Mouse (Mus musculus) CH12.LX (cell line): ENCODE results near the gene Rab43. TPM values are rescaled to one million over a fixed set of nuclear protein-coding genes. Genes with fewer than 3 reads are reported as not detected.
A peak's percentile ranks its signal among the peaks of the same experiment; 100 is the strongest.

ENCODE experiments used
- DNase-seq: peaks from one replicate; pipeline ENCODE4 v3.0.0-alpha.2; 2013; ENCODE audit errors: extremely low read depth
- H3K27ac ChIP-seq: 2 replicates; pipeline ENCODE4 v1.5.1; 2012; ENCODE audit warnings: low read depth, mild to moderate bottlenecking, control low read depth, moderate library complexity; ENCODE audit not compliant: insufficient read depth
- H3K27me3 ChIP-seq: replicated peaks from 2 replicates; pipeline ENCODE3; 2012; ENCODE audit warnings: inconsistent platforms
- H3K36me3 ChIP-seq, 2 experiments: replicated peaks in 1 of 2; 2 replicates each; pipeline versions ENCODE3 to v1.6.1; 2012; ENCODE audit warnings: inconsistent platforms in 1 of 2, low read length in 1 of 2, mild to moderate bottlenecking in 1 of 2, mixed read lengths in 1 of 2, moderate library complexity in 1 of 2; ENCODE audit not compliant: control insufficient read depth in 1 of 2, insufficient read depth in 1 of 2
- H3K4me1 ChIP-seq, 2 experiments: 2 replicates each; pipeline ENCODE4 v1.6.1; 2012; ENCODE audit warnings: inconsistent platforms in 1 of 2, moderate library complexity in 1 of 2; ENCODE audit not compliant: insufficient read depth in 2 of 2, control insufficient read depth in 1 of 2
- H3K4me2 ChIP-seq: 2 replicates; pipeline ENCODE4 v1.6.1; 2012; ENCODE audit warnings: low read depth, mild to moderate bottlenecking, control low read depth; ENCODE audit not compliant: poor library complexity, insufficient read depth, severe bottlenecking
- H3K4me3 ChIP-seq, 3 experiments: fragments of 150-350 bp in 1 of 3; sonication (generic) in 1 of 3; replicated peaks in 1 of 3; 2 replicates each; pipeline versions ENCODE3 to v1.5.1; 2011 to 2012; ENCODE audit warnings: low read depth in 2 of 3, low read length in 2 of 3, mild to moderate bottlenecking in 2 of 3, moderate library complexity in 2 of 3, control low read depth in 1 of 3, improper control_type of control experiment in 1 of 3, inconsistent platforms in 1 of 3, mixed read lengths in 1 of 3; ENCODE audit not compliant: poor library complexity in 1 of 3
- H3K79me2 ChIP-seq: replicated peaks from 2 replicates; pipeline ENCODE4 v1.6.1; 2012; ENCODE audit warnings: mild to moderate bottlenecking, moderate library complexity; ENCODE audit not compliant: control insufficient read depth, poor library complexity, insufficient read depth, severe bottlenecking; ENCODE audit errors: extremely low read depth
- H3K9ac ChIP-seq: 2 replicates; pipeline ENCODE4 v1.6.1; 2012; ENCODE audit warnings: low read depth, mild to moderate bottlenecking, control low read depth, moderate library complexity; ENCODE audit not compliant: insufficient read depth
- H3K9me3 ChIP-seq: replicated peaks from 2 replicates; pipeline ENCODE3; 2012; ENCODE audit warnings: low read length, inconsistent platforms, mixed read lengths
- CHD1 ChIP-seq: IDR thresholded peaks from 2 replicates; pipeline ENCODE4 v1.6.1; 2012; ENCODE audit warnings: low read depth, low read length, improper control_type of control experiment, inconsistent platforms
- CHD2 ChIP-seq: IDR thresholded peaks from 2 replicates; pipeline ENCODE4 v1.6.1; 2011; ENCODE audit warnings: low read length, improper control_type of control experiment
- CTCF ChIP-seq, 2 experiments: IDR thresholded peaks in 1 of 2; conservative IDR thresholded peaks in 1 of 2; 2 replicates each; pipeline ENCODE4 v1.5.1; 2011 to 2012; ENCODE audit warnings: low read depth in 2 of 2, low read length in 2 of 2, improper control_type of control experiment in 1 of 2, inconsistent platforms in 1 of 2, mild to moderate bottlenecking in 1 of 2, moderate library complexity in 1 of 2
- E2F4 ChIP-seq: IDR thresholded peaks from 2 replicates; pipeline ENCODE4 v1.6.1; 2011; ENCODE audit warnings: low read depth, low read length, improper control_type of control experiment; ENCODE audit not compliant: insufficient replicate concordance
- ETS1 ChIP-seq: conservative IDR thresholded peaks from 2 replicates; pipeline ENCODE4 v1.6.1; 2012; ENCODE audit warnings: low read depth, mild to moderate bottlenecking, inconsistent platforms, low read length, improper control_type of control experiment, moderate library complexity
- GABPA ChIP-seq: IDR thresholded peaks from 2 replicates; pipeline ENCODE4 v1.6.1; 2012; ENCODE audit warnings: low read depth, low read length, improper control_type of control experiment, inconsistent platforms; ENCODE audit not compliant: insufficient replicate concordance
- JUN ChIP-seq: IDR thresholded peaks from 2 replicates; pipeline ENCODE4 v1.6.1; 2011; ENCODE audit warnings: low read depth, mild to moderate bottlenecking, low read length, improper control_type of control experiment, moderate library complexity; ENCODE audit not compliant: insufficient read depth
- JUND ChIP-seq: conservative IDR thresholded peaks from 2 replicates; pipeline ENCODE4 v1.6.1; 2011; ENCODE audit warnings: low read depth, low read length, improper control_type of control experiment
- MXI1 ChIP-seq: IDR thresholded peaks from 2 replicates; pipeline ENCODE4 v1.6.1; 2011; ENCODE audit warnings: mild to moderate bottlenecking, low read depth, low read length, improper control_type of control experiment
- MYC ChIP-seq: IDR thresholded peaks from 2 replicates; pipeline ENCODE4 v1.6.1; 2011; ENCODE audit warnings: low read depth, mild to moderate bottlenecking, improper control_type of control experiment, low read length
- NELFE ChIP-seq: IDR thresholded peaks from 2 replicates; pipeline ENCODE4 v1.6.1; 2011; ENCODE audit warnings: low read depth, low read length, improper control_type of control experiment
- NRF1 ChIP-seq: IDR thresholded peaks from 2 replicates; pipeline ENCODE4 v1.6.1; 2014; ENCODE audit warnings: low read depth, mild to moderate bottlenecking, inconsistent platforms, low read length, improper control_type of control experiment, moderate library complexity
- PAX5 ChIP-seq: IDR thresholded peaks from 2 replicates; pipeline ENCODE4 v1.6.1; 2012; ENCODE audit warnings: low read length, inconsistent platforms, mixed read lengths
- POLR2AphosphoS2 ChIP-seq: IDR thresholded peaks from 2 replicates; pipeline ENCODE4 v1.6.1; 2011; ENCODE audit warnings: low read depth, low read length, improper control_type of control experiment
- RAD21 ChIP-seq: IDR thresholded peaks from 2 replicates; pipeline ENCODE4 v1.6.1; 2011; ENCODE audit warnings: low read depth, mild to moderate bottlenecking, low read length, improper control_type of control experiment, moderate library complexity
- RCOR1 ChIP-seq: conservative IDR thresholded peaks from 2 replicates; pipeline ENCODE4 v1.6.1; 2012; ENCODE audit warnings: low read depth, mild to moderate bottlenecking, inconsistent platforms, low read length, improper control_type of control experiment
- SIN3A ChIP-seq: IDR thresholded peaks from 2 replicates; pipeline ENCODE4 v1.6.1; 2012; ENCODE audit warnings: low read length, improper control_type of control experiment, inconsistent platforms
- USF2 ChIP-seq: conservative IDR thresholded peaks from 2 replicates; pipeline ENCODE4 v1.6.1; 2011; ENCODE audit warnings: low read depth, low read length, improper control_type of control experiment
- ZMIZ1 ChIP-seq: IDR thresholded peaks from 2 replicates; pipeline ENCODE4 v1.6.1; 2012; ENCODE audit warnings: low read depth, mild to moderate bottlenecking, inconsistent platforms, low read length, improper control_type of control experiment
- dilution Hi-C: fragments of 300-500 bp; cut with MboI; formaldehyde crosslinking; loops from 2 replicates; pipeline ENCODE4 v1.14.3; 2020; ENCODE audit warnings: low sequenced_read_pairs; ENCODE audit not compliant: extremely low pct_unique_long_range_greater_than_20kb, extremely low pct_ligation_motif_present
- in situ Hi-C: fragments of 300-500 bp; cut with MboI; formaldehyde crosslinking; loops from 3 replicates; pipeline ENCODE4 v1.14.3; 2019; ENCODE audit warnings: low sequenced_read_pairs, low pct_ligation_motif_present, low pct_unique_long_range_greater_than_20kb, mixed read lengths
- polyA plus RNA-seq: library from polyadenylated mRNA; unstranded; fragments of >175 nt; gene quantifications from 2 replicates; pipeline ENCODE4 v1.2.1, GENCODE M21; 2012; ENCODE audit warnings: low read depth; ENCODE audit not compliant: insufficient read length
- total RNA-seq, 2 experiments: library from RNA; depleted of rRNA; stranded (reverse); fragments of 300-350 nt in 1 of 2; fragments of >200 nt in 1 of 2; gene quantifications; 2 replicates each; pipeline ENCODE4 v1.2.3; 2012 to 2014

The Rab43 gene
- total and polyA plus RNA-seq, 3 experiments, result 4.3 to 23.4 (median 10.3) TPM

- H3K36me3 ChIP-seq, result peaks cover 6 to 27% of the 10 kb centered on the region in 2 experiments
- H3K9ac ChIP-seq, result no peak overlapping the region
- H3K9me3 ChIP-seq, result no peaks in the 10 kb centered on the region
- peaks cover 14 to 51% of the 10 kb centered on the region in 2 experiments for H3K4me1 ChIP-seq
- H3K27me3 ChIP-seq, result no peaks in the 10 kb centered on the region
- H3K27ac ChIP-seq, result no peak overlapping the region
- in situ Hi-C loops (no loop called here), dilution Hi-C loops (no loop called here)
- no peak overlapping the region for H3K4me3 ChIP-seq
- H3K79me2 ChIP-seq, result peaks cover 37% of the 10 kb centered on the region
- no peak overlapping the region for H3K4me2 ChIP-seq
- no peak for DNase-seq
- no peak for TF ChIP-seq GABPA
- TF ChIP-seq CHD2, result no peak
- TF ChIP-seq ETS1, result no peak
- no peak for TF ChIP-seq RCOR1
- TF ChIP-seq USF2, result no peak
- no peak for TF ChIP-seq PAX5
- TF ChIP-seq MXI1, result no peak
- TF ChIP-seq NELFE, result no peak
- no peak for TF ChIP-seq CTCF (conservative IDR thresholded peaks at IDR 0.05 in 1 of 2, IDR thresholded peaks at IDR 0.05 in 1 of 2; ENCODE audit: low read depth in 2 of 2, low read length in 2 of 2)
- no peak for TF ChIP-seq MYC
Measured at GRCm38 (mm10) chr6:87806857-87807256, 5.1 kb downstream of the Rab43 start.

GRCm38 (mm10) chr6:87806028-87806427, 5.9 kb downstream of the Rab43 start:
- Histone ChIP-seq H3K27ac (no peak overlapping the region), H3K4me2 (no peak overlapping the region), H3K4me1 (peaks cover 14 to 50% of the 10 kb centered on the region in 2 experiments), H3K4me3 (no peak overlapping the region), H3K9me3 (no peaks in the 10 kb centered on the region), H3K27me3 (no peaks in the 10 kb centered on the region), H3K36me3 (peaks cover 6 to 34% of the 10 kb centered on the region in 2 experiments), H3K9ac (no peak overlapping the region), H3K79me2 (peaks cover 37% of the 10 kb centered on the region)
- DNase-seq, result peak; percentile 64
- TF ChIP-seq MXI1, result no peak
- peak in 1 of 2 experiments; percentile 21; a peak in 2 of 4 replicates for TF ChIP-seq CTCF (conservative IDR thresholded peaks at IDR 0.05 in 1 of 2, IDR thresholded peaks at IDR 0.05 in 1 of 2; ENCODE audit: low read depth in 2 of 2, low read length in 2 of 2)
- TF ChIP-seq ZMIZ1, result no peak
- in situ Hi-C loops (no loop called here), dilution Hi-C loops (no loop called here)

GRCm38 (mm10) chr6:87805448-87805847, 6.5 kb downstream of the Rab43 start:
- H3K4me2 ChIP-seq, result no peak overlapping the region
- no peaks in the 10 kb centered on the region for H3K27me3 ChIP-seq
- no peaks in the 10 kb centered on the region for H3K9me3 ChIP-seq
- H3K79me2 ChIP-seq, result peaks cover 37% of the 10 kb centered on the region
- H3K36me3 ChIP-seq, result peaks cover 6 to 40% of the 10 kb centered on the region in 2 experiments
- H3K9ac ChIP-seq, result no peak overlapping the region
- in situ Hi-C loops, result no loop called here
- no peak for DNase-seq
- dilution Hi-C loops, result no loop called here
- H3K4me1 ChIP-seq, result peaks cover 14 to 50% of the 10 kb centered on the region in 2 experiments
- H3K27ac ChIP-seq, result no peak overlapping the region
- no peak overlapping the region for H3K4me3 ChIP-seq
- TF ChIP-seq USF2, result no peak
- no peak for TF ChIP-seq ZMIZ1
- TF ChIP-seq POLR2AphosphoS2, result no peak
- no peak for TF ChIP-seq E2F4
- no peak for TF ChIP-seq SIN3A
- TF ChIP-seq RAD21, result no peak
- TF ChIP-seq CHD1, result no peak
- TF ChIP-seq PAX5, result no peak
- no peak for TF ChIP-seq NRF1
- no peak for TF ChIP-seq JUND
- TF ChIP-seq JUN, result no peak
